Mouse (Mus musculus) stomach, postnatal 0 days (tissue): ENCODE measurements around the gene Lsamp.

Source experiments
- CTCF ChIP-seq: IDR thresholded peaks from 2 replicates; pipeline ENCODE4 v1.5.1; 2016; ENCODE audit warnings: antibody characterized with exemption, low read depth, mild to moderate bottlenecking, moderate library complexity
- EP300 ChIP-seq: optimal IDR thresholded peaks from 2 replicates; pipeline ENCODE3; 2016; ENCODE audit warnings: antibody characterized with exemption

GRCm38 (mm10) chr16:40446587-40446986 is 462.4 kb downstream of the Lsamp start:
- no peak for TF ChIP-seq CTCF
- no peak for TF ChIP-seq EP300
